Mouse (Mus musculus): Measurements from ENCODE around the gene Sap30bp. TPM values are rescaled to one million over a fixed set of nuclear protein-coding genes. Genes with fewer than 3 reads are reported as not detected.

Gene Sap30bp
- polyA plus RNA-seq, 1 experiment from 2014 or later: 38.2 TPM

GRCm38 (mm10) chr11:115968731-115969405 lies 35.8 kb downstream of the Sap30bp start:
- H3K27ac ChIP-seq: no peak overlapping the region
- no peak overlapping the region for H3K4me3 ChIP-seq (replicated peaks)
- H3K9me3 ChIP-seq: no peaks in the 10 kb centered on the region; the same call in 1 of the 2 replicates
- no peak for ATAC-seq
- H3K36me3 ChIP-seq: peaks cover 26% of the 10 kb centered on the region
- H3K4me1 ChIP-seq (replicated peaks): peaks cover 12% of the 10 kb centered on the region
- 56% methylated on average over 5 of the region's 5 CpGs for WGBS
- H3K9ac ChIP-seq: no peak overlapping the region
- 0 out of 2 replicates have a peak, but pooled peaks cover 3% of the 10 kb centered on the region for H3K27me3 ChIP-seq (replicated peaks)
- no peak overlapping the region for H3K4me2 ChIP-seq (replicated peaks)

GRCm38 (mm10) chr11:115970006-115970673 lies 37.1 kb downstream of the Sap30bp start:
- Histone ChIP-seq H3K4me1 (replicated peaks) (peaks cover 18% of the 10 kb centered on the region), H3K27ac (peak overlapping the region; percentile 55; the same call in 1 of the 2 replicates), H3K36me3 (peaks cover 15% of the 10 kb centered on the region), H3K4me3 (replicated peaks) (no peak overlapping the region), H3K4me2 (replicated peaks) (no peak overlapping the region), H3K9me3 (no peaks in the 10 kb centered on the region; the same call in 1 of the 2 replicates), H3K9ac (no peak overlapping the region), H3K27me3 (replicated peaks) (peaks cover 10% of the 10 kb centered on the region; the same call in 1 of the 2 replicates)
- WGBS: 39% methylated on average over 15 of the region's 15 CpGs
- ATAC-seq: 0 out of 2 replicates have a peak, but pooled peaks have one; percentile 1

DNA sequence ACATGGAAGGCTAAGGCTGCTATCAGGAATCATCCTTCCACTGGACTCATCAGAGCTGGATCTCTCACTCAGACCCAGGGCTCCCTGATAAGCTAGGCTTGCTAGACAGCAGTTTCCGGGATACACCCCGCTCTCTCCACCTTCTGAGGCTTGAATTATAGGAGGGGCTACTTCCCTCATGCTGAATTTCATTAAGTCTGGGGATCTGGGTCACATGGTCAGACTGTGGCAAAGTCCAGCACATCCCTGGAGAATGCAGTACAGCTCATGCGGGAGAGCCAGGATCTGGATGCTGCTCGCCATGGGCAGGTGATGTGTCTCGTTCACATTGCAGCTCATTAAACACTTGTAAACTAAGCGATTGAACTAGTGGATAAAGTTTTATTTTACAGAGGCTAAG lies 37.9 kb downstream of the Sap30bp start:
- H3K27me3 ChIP-seq (replicated peaks): peaks cover 18% of the 10 kb centered on the region; the same call in 1 of the 2 replicates
- peaks cover 9% of the 10 kb centered on the region for H3K36me3 ChIP-seq
- no peak overlapping the region for H3K9ac ChIP-seq
- H3K4me3 ChIP-seq (replicated peaks): no peak overlapping the region
- H3K9me3 ChIP-seq: no peaks in the 10 kb centered on the region; the same call in 1 of the 2 replicates
- H3K27ac ChIP-seq: 0 out of 2 replicates have a peak overlapping the region, but pooled peaks have one; percentile 48
- peaks cover 20% of the 10 kb centered on the region for H3K4me1 ChIP-seq (replicated peaks)
- H3K4me2 ChIP-seq (replicated peaks): no peak overlapping the region
- peak; percentile 59 for ATAC-seq
- 51% methylated on average over 6 of the region's 6 CpGs for WGBS

- ATAC-seq: peak; percentile 86
- Histone ChIP-seq H3K9me3 (no peaks in the 10 kb centered on the region), H3K27ac (peak within 1 kb of the TSS; percentile 42)
Observed at GRCm38 (mm10) chr11:115974309-115975082, 41.4 kb downstream of the Sap30bp start, which contains the start of gene Itgb4. Gene Itgb4, plus strand, starts transcription at chr11:115974709.

DNA sequence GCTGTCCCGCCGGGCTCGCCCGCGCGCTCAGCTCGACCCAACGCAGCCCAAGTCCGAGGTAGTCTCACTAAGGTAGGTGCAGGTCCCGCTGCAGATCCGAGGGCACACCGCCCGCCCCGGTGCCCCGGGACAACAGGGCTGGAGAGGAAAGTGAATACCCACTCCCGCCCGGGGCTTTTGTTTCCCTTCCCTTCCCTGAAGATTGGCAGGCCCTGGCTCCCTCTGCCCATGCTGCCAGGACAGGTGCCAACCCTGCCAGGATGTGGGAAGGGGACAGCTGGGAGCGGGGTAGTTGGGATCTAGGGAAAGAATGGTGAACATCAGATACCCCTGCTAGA lies 42.0 kb downstream of the Sap30bp start:
- H3K27me3 ChIP-seq (replicated peaks): peaks cover 18% of the 10 kb centered on the region; the same call in 1 of the 2 replicates
- peak overlapping the region; percentile 76 for H3K4me2 ChIP-seq (replicated peaks)
- 3% methylated on average over 18 of the region's 18 CpGs for WGBS
- H3K27ac ChIP-seq: peak overlapping the region; percentile 42
- H3K4me1 ChIP-seq (replicated peaks): peaks cover 19% of the 10 kb centered on the region
- H3K36me3 ChIP-seq: no peaks in the 10 kb centered on the region
- ATAC-seq: no peak; the same call in 1 of the 2 replicates
- peak overlapping the region; percentile 54 for H3K9ac ChIP-seq
- H3K9me3 ChIP-seq: no peaks in the 10 kb centered on the region
- peak overlapping the region; percentile 52 for H3K4me3 ChIP-seq (replicated peaks)

More at GRCm38 (mm10) chr11:115974309-115975082, 41.4 kb downstream of the Sap30bp start, which contains the start of gene Itgb4:
- Histone ChIP-seq H3K27me3 (replicated peaks) (peaks cover 18% of the 10 kb centered on the region; the same call in 1 of the 2 replicates), H3K4me2 (replicated peaks) (peak within 1 kb of the TSS; percentile 76), H3K4me3 (replicated peaks) (peak within 1 kb of the TSS; percentile 52), H3K36me3 (no peaks in the 10 kb centered on the region), H3K4me1 (replicated peaks) (peaks cover 25% of the 10 kb centered on the region), H3K9ac (peak within 1 kb of the TSS; percentile 54)
- 10% methylated on average over 58 of the region's 58 CpGs for WGBS

DNA sequence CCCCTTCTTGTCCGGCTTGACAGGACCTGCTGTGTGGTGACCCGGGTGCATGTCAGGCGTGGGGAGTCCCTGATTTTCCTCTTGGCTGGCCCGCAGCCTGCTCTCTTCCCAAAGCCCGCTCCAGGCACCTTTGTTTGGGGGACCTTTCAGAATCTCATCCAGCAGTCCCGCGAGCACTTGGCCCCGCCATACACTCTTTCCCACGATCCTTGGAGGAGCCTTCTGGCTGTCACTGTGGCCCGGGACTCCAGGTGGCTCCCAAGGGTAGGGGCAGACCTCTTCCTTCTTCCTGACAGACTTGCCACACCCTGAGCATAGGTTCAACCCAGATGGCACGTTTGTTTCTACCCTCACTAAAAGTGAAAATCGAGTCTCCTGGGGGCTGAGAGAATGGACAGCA lies 42.5 kb downstream of the Sap30bp start:
- ATAC-seq: no peak
- Histone ChIP-seq H3K36me3 (no peaks in the 10 kb centered on the region), H3K4me1 (replicated peaks) (peaks cover 15% of the 10 kb centered on the region), H3K4me2 (replicated peaks) (peak overlapping the region; percentile 76), H3K4me3 (replicated peaks) (peak overlapping the region; percentile 52), H3K27ac (peak overlapping the region; percentile 42; the same call in 1 of the 2 replicates), H3K9ac (peak overlapping the region; percentile 54), H3K9me3 (no peaks in the 10 kb centered on the region), H3K27me3 (replicated peaks) (peaks cover 18% of the 10 kb centered on the region; the same call in 1 of the 2 replicates)
- WGBS: 41% methylated on average over 12 of the region's 12 CpGs

DNA sequence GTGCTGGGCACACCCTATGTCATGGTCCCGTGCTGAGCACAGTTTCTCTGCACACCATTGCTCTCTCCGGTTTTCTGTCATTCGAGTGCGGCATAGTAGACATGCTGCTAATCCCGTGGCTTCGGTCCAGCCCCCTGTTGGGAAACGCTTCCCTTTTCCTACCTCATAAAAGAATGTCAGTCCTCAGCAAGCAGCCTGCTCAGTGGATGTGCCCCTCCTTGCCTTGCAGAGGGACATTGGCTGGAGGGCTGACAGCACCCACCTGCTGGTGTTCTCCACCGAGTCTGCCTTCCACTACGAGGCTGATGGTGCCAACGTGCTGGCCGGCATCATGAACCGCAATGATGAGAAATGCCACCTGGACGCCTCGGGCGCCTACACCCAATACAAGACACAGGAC lies 49.4 kb downstream of the Sap30bp start:
- no peaks in the 10 kb centered on the region for H3K9me3 ChIP-seq
- no peak overlapping the region for H3K27ac ChIP-seq
- no peak overlapping the region for H3K4me2 ChIP-seq (replicated peaks)
- H3K4me3 ChIP-seq (replicated peaks): no peak overlapping the region
- no peak for ATAC-seq
- H3K36me3 ChIP-seq: no peaks in the 10 kb centered on the region
- H3K9ac ChIP-seq: no peak overlapping the region
- no peaks in the 10 kb centered on the region for H3K4me1 ChIP-seq (replicated peaks)
- H3K27me3 ChIP-seq (replicated peaks): no peaks in the 10 kb centered on the region
- WGBS: 88% methylated on average over 15 of the region's 15 CpGs

- H3K4me1 ChIP-seq (replicated peaks): no peaks in the 10 kb centered on the region
- no peaks in the 10 kb centered on the region for H3K27me3 ChIP-seq (replicated peaks)
- WGBS: 70% methylated on average over 8 of the region's 8 CpGs
- no peaks in the 10 kb centered on the region for H3K36me3 ChIP-seq
- H3K9me3 ChIP-seq: no peaks in the 10 kb centered on the region
- H3K27ac ChIP-seq: no peak overlapping the region
- ATAC-seq: no peak
- no peak overlapping the region for H3K4me3 ChIP-seq (replicated peaks)
- H3K9ac ChIP-seq: no peak overlapping the region
- H3K4me2 ChIP-seq (replicated peaks): no peak overlapping the region
Observed at GRCm38 (mm10) chr11:115983291-115983690, 50.2 kb downstream of the Sap30bp start.

GRCm38 (mm10) chr11:115989686-115990085 lies 56.6 kb downstream of the Sap30bp start:
- Histone ChIP-seq H3K9ac (no peak overlapping the region), H3K4me3 (replicated peaks) (0 out of 2 replicates have a peak overlapping the region, but pooled peaks have one; percentile 1), H3K36me3 (no peaks in the 10 kb centered on the region), H3K4me2 (replicated peaks) (peak overlapping the region; percentile 42), H3K27me3 (replicated peaks) (no peaks in the 10 kb centered on the region), H3K4me1 (replicated peaks) (0 out of 2 replicates have a peak, but pooled peaks cover 3% of the 10 kb centered on the region), H3K27ac (no peak overlapping the region), H3K9me3 (no peaks in the 10 kb centered on the region)
- 28% methylated on average over 15 of the region's 15 CpGs for whole genome bisulfite sequencing
- ATAC-seq: 0 out of 2 replicates have a peak, but pooled peaks have one; percentile 17

GRCm38 (mm10) chr11:115992098-115992497 lies 59.0 kb downstream of the Sap30bp start:
- H3K36me3 ChIP-seq: no peaks in the 10 kb centered on the region
- no peaks in the 10 kb centered on the region for H3K9me3 ChIP-seq
- 0 out of 2 replicates have a peak, but pooled peaks cover 3% of the 10 kb centered on the region for H3K4me1 ChIP-seq (replicated peaks)
- no peak overlapping the region for H3K4me2 ChIP-seq (replicated peaks)
- H3K27ac ChIP-seq: no peak overlapping the region
- H3K4me3 ChIP-seq (replicated peaks): no peak overlapping the region
- no peaks in the 10 kb centered on the region for H3K27me3 ChIP-seq (replicated peaks)
- 63% methylated on average over 4 of the region's 4 CpGs for WGBS
- no peak for ATAC-seq
- no peak overlapping the region for H3K9ac ChIP-seq

DNA sequence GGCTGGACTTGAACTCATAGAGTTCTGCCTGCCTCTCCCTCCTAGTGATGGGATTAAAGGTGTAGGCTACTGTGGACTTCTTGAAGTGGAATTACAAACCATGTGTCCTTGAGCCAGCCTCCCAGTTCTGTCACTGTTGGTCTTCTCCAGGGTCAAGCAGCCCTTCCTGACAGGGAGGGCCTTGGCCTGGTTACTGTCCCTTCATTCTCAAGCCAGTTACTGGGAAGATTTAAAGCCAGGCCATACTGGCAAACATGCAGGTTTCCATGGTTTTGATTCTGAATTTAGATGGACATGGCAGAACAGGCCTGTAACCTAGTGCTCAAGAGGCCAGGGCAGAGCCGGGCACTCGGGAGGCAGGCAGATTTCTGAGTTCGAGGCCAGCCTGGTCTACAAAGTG lies 62.2 kb downstream of the Sap30bp start:
- WGBS: 90% methylated on average over 3 of the region's 3 CpGs
- 0 out of 2 replicates have a peak, but pooled peaks cover 3% of the 10 kb centered on the region for H3K4me1 ChIP-seq (replicated peaks)
- H3K4me3 ChIP-seq (replicated peaks): no peak overlapping the region
- no peak overlapping the region for H3K9ac ChIP-seq
- H3K9me3 ChIP-seq: no peaks in the 10 kb centered on the region
- no peaks in the 10 kb centered on the region for H3K36me3 ChIP-seq
- ATAC-seq: no peak
- 0 out of 2 replicates have a peak, but pooled peaks cover 3% of the 10 kb centered on the region for H3K27me3 ChIP-seq (replicated peaks)
- no peak overlapping the region for H3K4me2 ChIP-seq (replicated peaks)
- no peak overlapping the region for H3K27ac ChIP-seq

Measured in intestine, embryonic 15.5 days (tissue).